Mouse (Mus musculus): Measurements from ENCODE around the gene Faah.
A peak's percentile ranks its signal among the peaks of the same experiment; 100 is the strongest.

DNA sequence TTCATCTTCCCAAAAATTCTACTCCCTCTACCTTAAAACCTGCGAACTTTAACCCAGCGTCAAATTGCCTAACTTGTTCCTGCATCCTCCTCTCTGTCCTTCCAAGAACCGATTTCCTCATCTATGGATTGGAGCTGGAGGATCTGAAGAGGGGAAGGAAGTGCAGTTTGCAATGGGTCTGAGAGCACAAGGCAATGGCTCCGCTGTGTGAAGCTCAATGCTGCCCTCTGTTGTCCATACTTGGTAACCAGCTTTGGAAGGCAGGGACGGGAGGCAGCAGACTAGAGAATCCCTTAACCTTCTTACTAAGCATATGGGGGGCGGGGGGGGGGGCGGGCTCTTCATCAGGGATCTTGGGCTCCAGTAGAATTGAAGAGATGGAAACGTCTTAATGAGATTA lies 37.0 kb downstream of the Faah start:
- no peak for TF ChIP-seq POLR2A (IDR thresholded peaks at IDR 0.05; ENCODE audit: insufficient read depth, low read depth, low read length)
- peak; percentile 79 for TF ChIP-seq CTCF (IDR thresholded peaks at IDR 0.05)
- 0 out of 2 replicates have a peak, but pooled peaks have one; percentile 57 for TF ChIP-seq EP300 (IDR thresholded peaks at IDR 0.05; ENCODE audit: insufficient read depth, low read depth, low read length)
